Mouse (Mus musculus): ENCODE results near the gene Krtap5-4. TPM values are rescaled to one million over a fixed set of nuclear protein-coding genes. Genes with fewer than 3 reads are reported as not detected.

Krtap5-4 gene
- polyA plus RNA-seq, 1 experiment: not detected

- no peak overlapping the region for H3K4me3 ChIP-seq
- TF ChIP-seq MYOD1 (IDR thresholded peaks at IDR 0.05; ENCODE audit: control insufficient read depth in 1 of 3, insufficient read length in 2 of 3, low read depth in 2 of 3) (no peak), MYOG (IDR thresholded peaks at IDR 0.05; ENCODE audit: control insufficient read depth in 1 of 3, insufficient read depth in 1 of 3, insufficient read length in 2 of 3, low read depth in 2 of 3) (no peak)
- H3K79me2 ChIP-seq (ENCODE audit: control insufficient read depth, insufficient read depth): no peaks in the 10 kb centered on the region
- H3K27me3 ChIP-seq (ENCODE audit: control insufficient read depth, insufficient read depth, insufficient read length): no peaks in the 10 kb centered on the region
- H3K36me3 ChIP-seq (ENCODE audit: control insufficient read depth, insufficient read depth): no peaks in the 10 kb centered on the region
- H3ac ChIP-seq (ENCODE audit: control insufficient read depth, insufficient read length): no peak overlapping the region
- H3K4me2 ChIP-seq (ENCODE audit: low read depth): no peak overlapping the region
Measured at GRCm38 (mm10) chr7:142334246-142334645, 30.9 kb downstream of the Krtap5-4 start.

GRCm38 (mm10) chr7:142335151-142335550 lies 31.8 kb downstream of the Krtap5-4 start:
- H3ac ChIP-seq (ENCODE audit: control insufficient read depth, insufficient read length): no peak overlapping the region
- no peaks in the 10 kb centered on the region for H3K79me2 ChIP-seq (ENCODE audit: control insufficient read depth, insufficient read depth)
- TF ChIP-seq MYOG (IDR thresholded peaks at IDR 0.05; ENCODE audit: control insufficient read depth in 1 of 3, insufficient read depth in 1 of 3, insufficient read length in 2 of 3, low read depth in 2 of 3) (no peak), TCF12 (IDR thresholded peaks at IDR 0.05; ENCODE audit: insufficient read depth, poor library complexity, severe bottlenecking) (no peak), USF1 (IDR thresholded peaks at IDR 0.05; ENCODE audit: low read depth) (no peak), POLR2AphosphoS2 (IDR thresholded peaks at IDR 0.05; ENCODE audit: insufficient read length, low read depth) (no peak), POLR2A (IDR thresholded peaks at IDR 0.05; ENCODE audit: insufficient read length, low read depth) (no peak), E2F4 (IDR thresholded peaks at IDR 0.05; ENCODE audit: insufficient read depth) (no peak), TCF3 (IDR thresholded peaks at IDR 0.05; ENCODE audit: insufficient read length, low read depth) (no peak), REST (IDR thresholded peaks at IDR 0.05; ENCODE audit: insufficient read depth, insufficient read length) (no peak), MAX (IDR thresholded peaks at IDR 0.05; ENCODE audit: low read depth) (no peak), SRF (IDR thresholded peaks at IDR 0.05; ENCODE audit: control insufficient read depth, insufficient read length, low read depth) (no peak), MYOD1 (IDR thresholded peaks at IDR 0.05; ENCODE audit: control insufficient read depth in 1 of 3, insufficient read length in 2 of 3, low read depth in 2 of 3) (no peak)
- H3K27me3 ChIP-seq (ENCODE audit: control insufficient read depth, insufficient read depth, insufficient read length): no peaks in the 10 kb centered on the region
- no peaks in the 10 kb centered on the region for H3K36me3 ChIP-seq (ENCODE audit: control insufficient read depth, insufficient read depth)
- H3K4me2 ChIP-seq (ENCODE audit: low read depth): no peak overlapping the region
- no peak overlapping the region for H3K4me3 ChIP-seq

GRCm38 (mm10) chr7:142340269-142340970 lies 37.1 kb downstream of the Krtap5-4 start:
- Histone ChIP-seq H3K4me3 (no peak overlapping the region), H3K79me2 (ENCODE audit: control insufficient read depth, insufficient read depth) (no peaks in the 10 kb centered on the region), H3K4me2 (ENCODE audit: low read depth) (no peak overlapping the region), H3K36me3 (ENCODE audit: control insufficient read depth, insufficient read depth) (no peaks in the 10 kb centered on the region), H3ac (ENCODE audit: control insufficient read depth, insufficient read length) (no peak overlapping the region), H3K27me3 (ENCODE audit: control insufficient read depth, insufficient read depth, insufficient read length) (no peaks in the 10 kb centered on the region)
- TF ChIP-seq POLR2A (IDR thresholded peaks at IDR 0.05; ENCODE audit: insufficient read length, low read depth) (no peak), TCF3 (IDR thresholded peaks at IDR 0.05; ENCODE audit: insufficient read length, low read depth) (no peak), MAX (IDR thresholded peaks at IDR 0.05; ENCODE audit: low read depth) (no peak), MYOD1 (IDR thresholded peaks at IDR 0.05; ENCODE audit: control insufficient read depth in 1 of 3, insufficient read length in 2 of 3, low read depth in 2 of 3) (no peak), CEBPB (IDR thresholded peaks at IDR 0.05; ENCODE audit: insufficient read depth, poor library complexity, severe bottlenecking) (no peak), TCF12 (IDR thresholded peaks at IDR 0.05; ENCODE audit: insufficient read depth, poor library complexity, severe bottlenecking) (no peak), REST (IDR thresholded peaks at IDR 0.05; ENCODE audit: insufficient read depth, insufficient read length) (no peak), POLR2AphosphoS2 (IDR thresholded peaks at IDR 0.05; ENCODE audit: insufficient read length, low read depth) (no peak)

GRCm38 (mm10) chr7:142341564-142342246 lies 38.4 kb downstream of the Krtap5-4 start:
- H3K79me2 ChIP-seq (ENCODE audit: control insufficient read depth, insufficient read depth): no peaks in the 10 kb centered on the region
- H3K36me3 ChIP-seq (ENCODE audit: control insufficient read depth, insufficient read depth): no peaks in the 10 kb centered on the region
- no peaks in the 10 kb centered on the region for H3K27me3 ChIP-seq (ENCODE audit: control insufficient read depth, insufficient read depth, insufficient read length)
- no peak overlapping the region for H3K4me3 ChIP-seq
- H3ac ChIP-seq (ENCODE audit: control insufficient read depth, insufficient read length): no peak overlapping the region
- H3K4me2 ChIP-seq (ENCODE audit: low read depth): no peak overlapping the region
- TF ChIP-seq MYOD1 (IDR thresholded peaks at IDR 0.05; ENCODE audit: control insufficient read depth in 1 of 3, insufficient read length in 2 of 3, low read depth in 2 of 3) (no peak), SRF (IDR thresholded peaks at IDR 0.05; ENCODE audit: control insufficient read depth, insufficient read length, low read depth) (no peak), MYOG (IDR thresholded peaks at IDR 0.05; ENCODE audit: control insufficient read depth in 1 of 3, insufficient read depth in 1 of 3, insufficient read length in 2 of 3, low read depth in 2 of 3) (no peak), TCF3 (IDR thresholded peaks at IDR 0.05; ENCODE audit: insufficient read length, low read depth) (no peak)

GRCm38 (mm10) chr7:142342247-142342640 lies 38.9 kb downstream of the Krtap5-4 start:
- TF ChIP-seq POLR2A (IDR thresholded peaks at IDR 0.05; ENCODE audit: insufficient read length, low read depth): no peak
- TF ChIP-seq TCF12 (IDR thresholded peaks at IDR 0.05; ENCODE audit: insufficient read depth, poor library complexity, severe bottlenecking): no peak
- TF ChIP-seq E2F4 (IDR thresholded peaks at IDR 0.05; ENCODE audit: insufficient read depth): no peak
- TF ChIP-seq MAX (IDR thresholded peaks at IDR 0.05; ENCODE audit: low read depth): no peak
- TF ChIP-seq MYOD1 (IDR thresholded peaks at IDR 0.05; ENCODE audit: control insufficient read depth in 1 of 3, insufficient read length in 2 of 3, low read depth in 2 of 3): no peak
- no peak for TF ChIP-seq SRF (IDR thresholded peaks at IDR 0.05; ENCODE audit: control insufficient read depth, insufficient read length, low read depth)
- no peak for TF ChIP-seq POLR2AphosphoS2 (IDR thresholded peaks at IDR 0.05; ENCODE audit: insufficient read length, low read depth)
- no peak for TF ChIP-seq REST (IDR thresholded peaks at IDR 0.05; ENCODE audit: insufficient read depth, insufficient read length)
- TF ChIP-seq CEBPB (IDR thresholded peaks at IDR 0.05; ENCODE audit: insufficient read depth, poor library complexity, severe bottlenecking): no peak
- no peak for TF ChIP-seq USF1 (IDR thresholded peaks at IDR 0.05; ENCODE audit: low read depth)
- no peak for TF ChIP-seq MYOG (IDR thresholded peaks at IDR 0.05; ENCODE audit: control insufficient read depth in 1 of 3, insufficient read depth in 1 of 3, insufficient read length in 2 of 3, low read depth in 2 of 3)
- no peak for TF ChIP-seq TCF3 (IDR thresholded peaks at IDR 0.05; ENCODE audit: insufficient read length, low read depth)
- no peak overlapping the region for H3ac ChIP-seq (ENCODE audit: control insufficient read depth, insufficient read length)
- no peak overlapping the region for H3K4me3 ChIP-seq
- no peaks in the 10 kb centered on the region for H3K79me2 ChIP-seq (ENCODE audit: control insufficient read depth, insufficient read depth)
- H3K36me3 ChIP-seq (ENCODE audit: control insufficient read depth, insufficient read depth): no peaks in the 10 kb centered on the region
- H3K27me3 ChIP-seq (ENCODE audit: control insufficient read depth, insufficient read depth, insufficient read length): no peaks in the 10 kb centered on the region
- H3K4me2 ChIP-seq (ENCODE audit: low read depth): no peak overlapping the region
